Mouse (Mus musculus) limb, embryonic 10.5 days (tissue): ENCODE measurements at regions not wholly inside any gene's neighbourhood (a gene's known extent, or its start where the extent isn't known, plus 50 kb on each side); places are given as distances from the start of the nearest gene placed in this dataset.

Experiments
- DNase-seq: peaks from one replicate; pipeline ENCODE4 v3.0.0-alpha.2; 2017; ENCODE audit warnings: low spot score
- H3K27ac ChIP-seq: fragments of 300-500 bp; sonication (generic); 2 replicates; pipeline ENCODE4 v1.5.1; 2016; ENCODE audit warnings: mild to moderate bottlenecking
- H3K27me3 ChIP-seq: fragments of 300-500 bp; sonication (generic); 2 replicates; pipeline ENCODE4 v1.6.1; 2016; ENCODE audit warnings: low read depth, mild to moderate bottlenecking; ENCODE audit not compliant: poor library complexity, severe bottlenecking
- H3K36me3 ChIP-seq: fragments of 300-500 bp; sonication (generic); 2 replicates; pipeline ENCODE4 v1.6.1; 2016; ENCODE audit warnings: mild to moderate bottlenecking, moderate library complexity
- H3K4me1 ChIP-seq: fragments of 300-500 bp; sonication (generic); 2 replicates; pipeline ENCODE4 v1.6.1; 2016
- H3K4me3 ChIP-seq: fragments of 300-500 bp; sonication (generic); 2 replicates; pipeline ENCODE4 v1.5.1; 2016; ENCODE audit warnings: mild to moderate bottlenecking, moderate library complexity
- H3K9me3 ChIP-seq: fragments of 300-500 bp; sonication (generic); replicated peaks from 2 replicates; pipeline ENCODE4 v1.6.1; 2016; ENCODE audit warnings: mild to moderate bottlenecking
- WGBS: fragments of 180-500 bp; shearing (Covaris S2); methylation state at CpG from one replicate; pipeline ENCODE4 v1.1.7; 2016; 5-methylcytosine and 5-hydroxymethylcytosine counted together

DNA sequence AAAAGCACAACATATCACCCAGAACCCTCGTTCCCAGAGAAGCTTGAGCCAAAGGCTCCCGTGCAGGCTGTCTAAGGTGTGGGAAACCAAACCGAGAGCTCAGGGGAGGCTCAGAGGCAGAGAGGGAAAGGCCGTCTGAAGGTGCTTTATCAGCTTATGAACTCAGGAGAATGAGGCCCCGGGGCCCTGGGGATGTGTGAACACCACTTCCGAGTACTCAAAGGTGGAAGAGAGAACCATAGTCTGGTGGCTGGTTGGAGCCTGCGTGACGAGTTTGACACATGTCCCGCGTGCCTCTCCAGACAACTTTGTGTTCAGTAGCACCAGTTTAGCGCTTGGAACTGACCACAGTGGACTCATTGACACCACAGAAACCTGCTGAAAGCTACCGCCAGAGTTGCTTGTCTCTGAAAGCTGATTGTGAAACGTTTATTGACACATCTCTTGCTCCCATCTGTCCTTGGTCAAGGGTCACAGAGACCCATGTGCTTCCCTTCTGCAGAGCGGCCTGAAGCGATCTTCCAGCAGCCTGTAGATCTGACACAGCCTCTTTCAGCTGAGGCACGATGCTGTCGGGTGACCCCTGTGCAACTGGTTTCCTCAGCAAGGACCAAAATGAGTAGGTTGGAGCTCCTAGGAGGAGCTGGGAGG lies 56.5 kb upstream of the Jazf1 start:
- Histone ChIP-seq H3K27me3 (no peaks in the 10 kb centered on the region), H3K4me3 (no peak overlapping the region), H3K4me1 (no peaks in the 10 kb centered on the region), H3K27ac (no peak overlapping the region), H3K36me3 (no peaks in the 10 kb centered on the region), H3K9me3 (no peaks in the 10 kb centered on the region)
- 79% methylated on average over 17 of the region's 17 CpGs for WGBS
- no peak for DNase-seq

DNA sequence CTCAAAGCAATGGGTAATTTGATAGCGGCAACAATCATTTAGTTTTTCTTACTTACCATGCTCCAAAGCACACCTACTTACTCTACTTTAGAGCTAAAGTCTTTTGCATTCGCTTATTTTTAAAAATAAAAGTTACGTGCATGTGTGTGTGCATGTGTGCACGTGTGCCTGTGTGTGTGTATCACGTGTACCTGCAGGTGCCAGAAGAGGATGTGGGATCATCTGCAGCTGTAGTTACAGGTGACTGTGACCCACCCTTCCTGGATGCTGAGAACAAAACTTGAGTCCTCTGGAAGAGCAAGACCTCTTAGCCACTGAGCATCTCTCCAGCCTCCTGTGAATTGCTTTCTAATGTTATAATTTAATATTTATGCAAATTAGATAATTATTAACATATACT lies 52.0 kb upstream of the Jazf1 start:
- Histone ChIP-seq H3K9me3 (no peaks in the 10 kb centered on the region), H3K4me1 (peaks cover 8% of the 10 kb centered on the region; the same call in 1 of the 2 replicates), H3K27me3 (no peaks in the 10 kb centered on the region), H3K27ac (no peak overlapping the region), H3K4me3 (no peak overlapping the region), H3K36me3 (no peaks in the 10 kb centered on the region)
- DNase-seq = no peak
- WGBS = 95% methylated on average over 5 of the region's 5 CpGs
